Mouse (Mus musculus) liver, embryonic 12.5 days (tissue): ENCODE data around the gene Msi2. TPM values are rescaled to one million over a fixed set of nuclear protein-coding genes. Genes with fewer than 3 reads are reported as not detected.

Experiments
- ATAC-seq: fragments of 200-750 bp; cut with Nextera tagmentation; 2 replicates; pipeline ENCODE4 v1.8.0; 2017; ENCODE audit warnings: moderate number of reproducible peaks, mild to moderate bottlenecking, moderate library complexity
- H3K27ac ChIP-seq: fragments of 300-500 bp; sonication (generic); 2 replicates; pipeline ENCODE4 v1.5.1; 2016; ENCODE audit warnings: mild to moderate bottlenecking
- H3K27me3 ChIP-seq: fragments of 300-500 bp; sonication (generic); replicated peaks from 2 replicates; pipeline ENCODE4 v1.6.1; 2016; ENCODE audit warnings: mild to moderate bottlenecking, moderate library complexity
- H3K36me3 ChIP-seq: fragments of 300-500 bp; sonication (generic); 2 replicates; pipeline ENCODE4 v1.6.1; 2016; ENCODE audit warnings: mild to moderate bottlenecking, moderate library complexity
- H3K4me1 ChIP-seq: fragments of 300-500 bp; sonication (generic); 2 replicates; pipeline ENCODE4 v1.6.1; 2016
- H3K4me2 ChIP-seq: fragments of 300-500 bp; sonication (generic); 2 replicates; pipeline ENCODE4 v1.6.1; 2016; ENCODE audit warnings: mild to moderate bottlenecking, moderate library complexity
- H3K4me3 ChIP-seq: fragments of 300-500 bp; sonication (generic); 2 replicates; pipeline ENCODE4 v1.5.1; 2016; ENCODE audit warnings: mild to moderate bottlenecking, moderate library complexity
- H3K9ac ChIP-seq: fragments of 300-500 bp; sonication (generic); 2 replicates; pipeline ENCODE4 v1.6.1; 2016; ENCODE audit warnings: mild to moderate bottlenecking, moderate library complexity
- H3K9me3 ChIP-seq: fragments of 300-500 bp; sonication (generic); replicated peaks from 2 replicates; pipeline ENCODE4 v1.6.1; 2016; ENCODE audit warnings: mild to moderate bottlenecking, moderate library complexity
- WGBS: fragments of 180-500 bp; shearing (Covaris S2); methylation state at CpG from one replicate; pipeline ENCODE4 v1.1.7; 2016; ENCODE audit not compliant: insufficient replicate concordance; 5-methylcytosine and 5-hydroxymethylcytosine counted together
- polyA plus RNA-seq: library from polyadenylated mRNA; unstranded; fragments of >200 nt; fragmentation: Nextera tagmentation; extraction: Ambion mirVana; gene quantifications from 2 replicates; pipeline ENCODE4 v1.2.1, GENCODE M21; 2016

Gene Msi2
- polyA plus RNA-seq, 1 experiment from 2014 or later: 5.2 TPM

DNA sequence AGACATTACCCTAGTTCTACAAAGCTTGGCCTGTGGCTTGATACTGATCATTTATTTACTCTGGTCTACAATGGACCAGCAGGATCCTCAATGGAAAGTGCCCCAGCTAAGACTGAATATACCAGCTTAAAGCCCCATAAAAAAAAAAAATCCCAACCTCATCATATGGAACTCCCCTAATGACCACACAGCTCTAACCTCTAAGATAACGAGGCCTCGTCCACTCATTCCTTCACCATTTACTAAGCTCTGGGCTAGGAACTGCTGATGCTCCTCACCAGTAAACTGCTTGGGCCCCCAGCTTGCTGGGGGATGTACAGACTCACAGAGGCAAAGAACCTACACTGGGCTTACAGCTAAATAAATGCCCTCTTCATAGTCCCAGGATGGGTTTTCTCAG is 139.6 kb downstream of the Msi2 start:
- no peak overlapping the region for H3K27ac ChIP-seq
- no peak overlapping the region for H3K9ac ChIP-seq
- no peak for ATAC-seq
- no peaks in the 10 kb centered on the region for H3K27me3 ChIP-seq
- H3K4me3 ChIP-seq: no peak overlapping the region
- H3K36me3 ChIP-seq: no peaks in the 10 kb centered on the region
- peaks cover 49% of the 10 kb centered on the region for H3K4me1 ChIP-seq
- 83% methylated on average over 2 of the region's 2 CpGs for WGBS
- H3K9me3 ChIP-seq: no peaks in the 10 kb centered on the region
- H3K4me2 ChIP-seq: no peak overlapping the region

DNA sequence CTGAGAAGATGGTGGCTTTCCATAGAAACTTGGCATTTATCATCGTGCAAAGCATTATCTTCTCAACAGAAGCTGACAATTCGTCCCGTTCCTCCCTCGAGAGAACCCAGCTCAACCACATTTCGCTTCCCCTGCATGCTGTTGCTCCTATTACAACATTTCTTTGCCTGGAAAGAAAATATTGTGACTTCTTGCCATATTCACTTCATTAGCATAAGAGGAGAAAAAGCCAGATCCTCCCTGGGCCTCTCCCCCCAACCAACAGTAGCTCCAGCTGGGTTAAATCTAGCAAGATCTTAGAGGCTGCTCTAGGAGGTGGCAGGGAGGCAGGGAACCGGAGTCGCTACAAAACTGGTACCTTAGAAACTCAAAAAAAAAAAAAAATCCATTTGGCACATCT is 141.2 kb downstream of the Msi2 start:
- Histone ChIP-seq H3K4me3 (no peak overlapping the region), H3K9me3 (no peaks in the 10 kb centered on the region), H3K36me3 (no peaks in the 10 kb centered on the region), H3K4me1 (peaks cover 32% of the 10 kb centered on the region), H3K9ac (no peak overlapping the region), H3K27ac (no peak overlapping the region), H3K4me2 (no peak overlapping the region), H3K27me3 (no peaks in the 10 kb centered on the region)
- 66% methylated on average over 7 of the region's 7 CpGs for WGBS
- ATAC-seq: no peak

DNA sequence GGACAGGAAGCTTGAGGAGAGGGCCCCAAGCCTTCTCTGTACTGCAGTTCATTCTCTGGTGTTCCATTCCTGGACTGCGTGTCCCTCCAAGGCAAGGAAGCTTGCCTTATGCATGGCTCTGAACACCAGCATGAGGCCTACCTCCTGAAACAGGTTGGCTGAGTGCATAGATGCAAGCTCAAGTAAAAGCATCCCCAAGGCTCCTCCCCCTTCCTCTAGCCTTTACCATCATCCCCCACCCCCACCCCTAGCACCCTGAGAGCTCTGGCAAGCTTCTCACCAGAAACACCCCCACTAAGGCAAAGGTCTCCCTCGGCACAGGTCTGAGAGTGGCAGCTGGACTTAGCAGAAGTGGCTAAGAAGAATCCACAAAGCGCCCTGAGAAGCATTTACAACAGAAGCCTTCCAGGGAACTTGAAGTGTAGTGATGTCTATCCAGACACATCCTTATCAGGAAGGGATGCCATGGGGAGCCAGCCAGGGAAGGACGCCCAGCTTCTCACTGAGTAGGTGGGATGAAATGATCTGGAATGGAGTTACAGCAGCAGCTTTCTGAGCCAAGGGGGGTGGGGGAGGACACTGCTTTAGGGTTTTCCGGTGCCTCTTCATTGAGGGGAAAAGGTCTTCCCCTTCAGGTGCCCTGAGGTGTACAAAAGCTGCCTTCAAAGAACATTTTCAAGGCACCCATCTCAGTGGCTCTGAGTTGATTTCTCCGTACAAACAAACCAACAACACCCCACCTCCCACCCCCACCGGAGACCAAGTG is 141.9 kb downstream of the Msi2 start:
- Histone ChIP-seq H3K27ac (no peak overlapping the region), H3K27me3 (no peaks in the 10 kb centered on the region), H3K4me3 (no peak overlapping the region), H3K36me3 (no peaks in the 10 kb centered on the region), H3K9me3 (no peaks in the 10 kb centered on the region), H3K9ac (no peak overlapping the region), H3K4me1 (peaks cover 27% of the 10 kb centered on the region), H3K4me2 (no peak overlapping the region)
- ATAC-seq: no peak
- 63% methylated on average over 7 of the region's 7 CpGs for WGBS

GRCm38 (mm10) chr11:88574575-88575360 is 143.5 kb downstream of the Msi2 start:
- Histone ChIP-seq H3K4me3 (no peak overlapping the region), H3K27me3 (no peaks in the 10 kb centered on the region), H3K36me3 (no peaks in the 10 kb centered on the region), H3K4me1 (peaks cover 27% of the 10 kb centered on the region), H3K4me2 (no peak overlapping the region), H3K9me3 (no peaks in the 10 kb centered on the region), H3K27ac (no peak overlapping the region), H3K9ac (no peak overlapping the region)
- ATAC-seq: no peak
- WGBS: 81% methylated on average over 4 of the region's 4 CpGs

DNA sequence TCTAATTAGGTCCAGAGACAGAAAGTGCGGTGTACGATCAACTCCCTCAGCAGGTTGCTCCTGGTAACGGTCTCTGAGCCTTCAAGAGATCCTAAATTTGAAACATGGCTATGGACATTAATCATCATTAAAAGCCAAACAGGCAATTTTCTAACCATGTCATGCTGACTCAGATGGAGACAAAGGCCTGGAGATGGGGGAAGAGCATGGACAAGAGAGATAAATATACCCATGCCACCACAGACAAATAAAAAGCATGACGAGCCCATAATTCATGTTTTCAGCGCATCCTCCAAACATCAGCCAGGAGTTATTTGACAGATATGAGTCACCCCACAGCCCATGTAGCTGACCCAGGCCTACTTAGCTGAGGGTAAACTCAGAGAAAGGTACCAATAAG is 145.3 kb downstream of the Msi2 start:
- no peak overlapping the region for H3K27ac ChIP-seq
- H3K27me3 ChIP-seq: no peaks in the 10 kb centered on the region
- H3K4me2 ChIP-seq: no peak overlapping the region
- peaks cover 27% of the 10 kb centered on the region for H3K4me1 ChIP-seq
- H3K9ac ChIP-seq: no peak overlapping the region
- ATAC-seq: no peak
- 85% methylated on average over 5 of the region's 5 CpGs for WGBS
- H3K4me3 ChIP-seq: no peak overlapping the region
- no peaks in the 10 kb centered on the region for H3K9me3 ChIP-seq
- no peaks in the 10 kb centered on the region for H3K36me3 ChIP-seq

DNA sequence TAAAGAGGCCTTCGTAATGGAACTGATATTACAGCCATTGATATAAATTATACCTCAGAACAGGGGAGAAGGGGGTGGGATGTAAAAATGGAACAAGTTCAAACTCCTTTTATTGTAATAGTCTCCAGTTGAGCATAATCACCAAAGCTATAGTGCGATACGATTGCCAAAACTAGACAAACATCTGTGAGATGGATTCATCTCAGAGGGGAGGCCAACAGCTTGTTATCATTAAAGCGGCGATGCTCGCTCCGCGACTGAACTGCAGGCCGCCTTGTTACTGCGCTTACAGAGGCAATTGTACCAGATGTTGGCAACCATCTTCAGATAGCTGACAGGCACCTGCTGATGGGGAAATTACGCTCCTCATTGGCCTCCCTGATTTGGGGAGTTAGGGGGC is 145.9 kb downstream of the Msi2 start:
- H3K27me3 ChIP-seq: no peaks in the 10 kb centered on the region
- H3K27ac ChIP-seq: no peak overlapping the region
- H3K36me3 ChIP-seq: no peaks in the 10 kb centered on the region
- H3K4me3 ChIP-seq: no peak overlapping the region
- no peak overlapping the region for H3K4me2 ChIP-seq
- no peak for ATAC-seq
- H3K4me1 ChIP-seq: peaks cover 22% of the 10 kb centered on the region
- H3K9me3 ChIP-seq: no peaks in the 10 kb centered on the region
- 82% methylated on average over 11 of the region's 11 CpGs for whole genome bisulfite sequencing
- H3K9ac ChIP-seq: no peak overlapping the region

DNA sequence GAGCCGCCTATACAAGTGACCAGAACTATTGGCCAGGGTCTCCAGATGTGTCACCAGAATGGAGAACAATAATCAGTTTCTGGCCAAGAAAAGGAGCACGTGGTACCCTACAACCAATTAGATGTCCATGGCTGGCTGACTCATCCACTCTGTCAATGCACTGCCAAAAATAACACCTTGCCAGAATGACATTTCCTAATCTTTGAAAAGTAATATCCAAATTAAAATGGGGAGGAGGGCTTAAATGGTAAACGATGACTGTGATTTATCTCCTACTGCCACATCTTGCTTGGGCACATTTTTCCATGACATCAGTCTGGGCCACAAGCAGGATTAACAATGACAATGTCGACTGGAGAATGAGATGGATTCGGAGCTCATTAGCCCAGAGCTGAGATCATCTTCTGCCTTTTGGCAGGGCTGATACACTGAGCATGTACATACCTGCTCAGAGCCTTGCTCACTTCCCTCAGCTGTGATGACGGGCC is 147.6 kb downstream of the Msi2 start:
- WGBS: 74% methylated on average over 6 of the region's 6 CpGs
- Histone ChIP-seq H3K36me3 (no peaks in the 10 kb centered on the region), H3K4me2 (no peak overlapping the region), H3K9me3 (no peaks in the 10 kb centered on the region), H3K4me3 (no peak overlapping the region), H3K9ac (no peak overlapping the region), H3K4me1 (peaks cover 6% of the 10 kb centered on the region; the same call in 1 of the 2 replicates), H3K27ac (no peak overlapping the region), H3K27me3 (no peaks in the 10 kb centered on the region)
- no peak for ATAC-seq

GRCm38 (mm10) chr11:88566613-88567606 is 151.4 kb downstream of the Msi2 start:
- ATAC-seq: no peak
- no peak overlapping the region for H3K4me2 ChIP-seq
- H3K27ac ChIP-seq: no peak overlapping the region
- H3K4me3 ChIP-seq: no peak overlapping the region
- H3K36me3 ChIP-seq: peaks cover 7% of the 10 kb centered on the region
- peaks cover 10% of the 10 kb centered on the region; the same call in 1 of the 2 replicates for H3K4me1 ChIP-seq
- 78% methylated on average over 20 of the region's 20 CpGs for WGBS
- H3K9me3 ChIP-seq: no peaks in the 10 kb centered on the region
- H3K9ac ChIP-seq: no peak overlapping the region
- no peaks in the 10 kb centered on the region for H3K27me3 ChIP-seq

DNA sequence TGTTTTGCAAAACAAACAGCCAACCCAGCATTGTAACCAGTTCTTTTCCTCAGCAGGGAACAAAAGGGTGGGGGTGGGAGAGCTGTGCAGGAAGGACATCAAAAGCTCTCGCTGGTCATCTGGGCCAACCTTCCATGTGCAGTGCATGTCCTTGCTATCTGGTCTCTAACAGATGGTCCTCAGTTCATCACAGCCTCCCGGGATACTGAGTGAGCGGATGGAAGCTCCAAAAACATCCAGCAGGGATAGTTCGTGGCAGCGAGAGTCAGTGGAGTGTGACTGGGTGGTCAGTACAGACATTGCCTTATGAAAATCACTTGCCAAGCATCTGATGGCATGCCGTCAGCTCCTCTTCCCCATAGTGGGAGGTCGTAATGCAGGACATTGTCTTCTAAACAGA is 153.5 kb downstream of the Msi2 start:
- no peak overlapping the region for H3K27ac ChIP-seq
- H3K4me3 ChIP-seq: no peak overlapping the region
- peaks cover 25% of the 10 kb centered on the region for H3K4me1 ChIP-seq
- no peak for ATAC-seq
- no peaks in the 10 kb centered on the region for H3K27me3 ChIP-seq
- H3K36me3 ChIP-seq: peaks cover 7% of the 10 kb centered on the region
- no peaks in the 10 kb centered on the region for H3K9me3 ChIP-seq
- H3K9ac ChIP-seq: no peak overlapping the region
- no peak overlapping the region for H3K4me2 ChIP-seq
- WGBS: 75% methylated on average over 7 of the region's 7 CpGs

DNA sequence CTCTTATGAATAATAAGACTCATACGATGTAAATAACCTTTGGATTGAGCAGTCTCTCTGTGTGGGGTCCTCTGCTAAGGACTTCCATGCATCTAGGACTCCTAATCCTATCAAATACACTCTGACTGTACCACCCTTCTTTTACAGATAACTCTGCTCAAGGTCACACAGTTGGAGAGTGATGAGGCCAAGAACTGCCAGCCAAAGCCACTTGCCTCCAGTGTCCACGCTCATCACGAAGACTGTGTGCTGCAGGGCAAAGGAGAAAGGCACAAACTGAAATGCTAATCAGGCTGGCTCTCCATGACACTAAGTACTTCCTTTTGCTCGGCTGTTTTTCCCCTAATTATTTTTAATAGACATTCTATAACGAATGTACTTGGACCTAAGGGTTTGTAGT is 153.9 kb downstream of the Msi2 start:
- ATAC-seq: no peak
- Histone ChIP-seq H3K4me1 (peaks cover 30% of the 10 kb centered on the region), H3K27me3 (no peaks in the 10 kb centered on the region), H3K4me3 (no peak overlapping the region), H3K27ac (no peak overlapping the region), H3K36me3 (peaks cover 7% of the 10 kb centered on the region), H3K9me3 (no peaks in the 10 kb centered on the region), H3K9ac (no peak overlapping the region), H3K4me2 (no peak overlapping the region)
- WGBS: 72% methylated on average over 5 of the region's 5 CpGs

- H3K27me3 ChIP-seq: no peaks in the 10 kb centered on the region
- peaks cover 7% of the 10 kb centered on the region for H3K36me3 ChIP-seq
- ATAC-seq: no peak
- H3K4me2 ChIP-seq: no peak overlapping the region
- H3K4me1 ChIP-seq: peaks cover 58% of the 10 kb centered on the region
- H3K9ac ChIP-seq: no peak overlapping the region
- 57% methylated on average over 6 of the region's 6 CpGs for WGBS
- no peaks in the 10 kb centered on the region for H3K9me3 ChIP-seq
- peak overlapping the region; percentile 56 for H3K27ac ChIP-seq
- H3K4me3 ChIP-seq: no peak overlapping the region
These were observed 157.1 kb downstream of the Msi2 start for GRCm38 (mm10) chr11:88561191-88561590.
